Mouse (Mus musculus): ENCODE results near the gene Mmel1. TPM values are rescaled to one million over a fixed set of nuclear protein-coding genes. Genes with fewer than 3 reads are reported as not detected.

Gene Mmel1
- total RNA-seq, 4 experiments from 2014 or later = 0.16 to 0.20 TPM; not detected in 2

- DNase-seq (ENCODE audit: low spot score) = peak; percentile 73
Measured at GRCm38 (mm10) chr4:154904185-154905071, 35.0 kb downstream of the Mmel1 start.

GRCm38 (mm10) chr4:154907833-154908232 is 38.4 kb downstream of the Mmel1 start:
- peak; percentile 55 for DNase-seq (ENCODE audit: low spot score)

DNA sequence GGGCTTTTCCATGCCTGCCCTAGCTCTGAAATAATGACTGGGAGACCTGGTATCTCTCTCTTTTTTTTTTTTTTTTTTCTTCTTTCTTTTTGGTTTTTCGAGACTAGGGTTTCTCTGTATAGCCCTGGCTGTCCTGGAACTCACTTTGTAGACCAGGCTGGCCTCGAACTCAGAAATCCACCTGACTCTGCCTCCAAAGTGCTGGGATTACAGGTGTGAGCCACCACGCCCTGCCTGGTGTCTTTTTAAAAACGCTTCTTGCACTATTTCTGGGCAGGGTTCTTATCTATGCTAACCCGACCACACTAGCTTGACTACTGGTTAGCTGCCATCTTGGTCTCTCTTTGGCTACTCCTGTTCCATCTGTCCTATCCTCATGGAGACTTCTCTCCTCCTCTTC is 39.1 kb downstream of the Mmel1 start:
- no peak for DNase-seq (ENCODE audit: low spot score)

DNA sequence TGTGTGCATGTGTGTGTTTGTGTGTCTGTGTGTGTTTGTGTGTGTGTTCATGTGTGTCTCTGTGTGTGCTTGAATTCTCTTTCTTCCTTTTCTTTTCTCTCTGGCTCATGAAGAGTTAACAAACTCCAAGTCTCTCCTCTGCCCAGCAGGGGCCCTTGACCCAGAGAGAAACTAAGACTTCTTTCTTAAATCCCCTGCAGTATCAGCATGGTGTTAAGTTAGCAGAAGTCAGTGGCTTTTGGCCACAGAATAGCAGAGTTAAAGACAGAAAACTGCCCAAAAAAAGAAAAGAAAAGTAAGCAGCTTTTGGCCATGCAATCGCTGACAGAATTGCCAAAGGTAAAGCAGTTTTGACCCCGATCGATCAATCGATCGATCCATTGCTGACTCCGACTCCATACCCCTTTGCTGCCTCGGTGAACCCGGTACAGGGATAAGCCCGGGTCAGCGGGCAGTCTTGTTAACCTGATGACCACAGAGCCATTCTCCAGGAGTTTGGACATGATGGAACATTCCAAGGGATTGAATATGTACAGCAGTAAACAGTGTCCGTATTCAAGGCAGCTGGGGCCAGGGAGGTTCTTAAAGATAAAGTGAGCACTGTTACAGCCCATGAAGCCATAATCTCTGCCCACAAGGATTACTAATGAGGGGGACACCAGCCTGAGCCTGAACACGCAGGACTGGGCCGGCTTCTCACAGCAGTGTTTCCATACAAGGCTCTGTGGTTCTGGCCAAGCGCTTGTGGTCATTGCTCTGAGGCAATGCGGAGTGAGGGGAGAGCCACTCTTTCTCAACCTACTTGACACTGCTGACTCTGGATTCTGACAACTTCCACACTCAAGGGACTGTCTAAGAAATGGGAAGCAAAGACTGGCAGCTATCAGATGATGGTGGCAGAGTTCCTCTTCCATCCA is 41.5 kb downstream of the Mmel1 start:
- no peak for DNase-seq (ENCODE audit: low spot score)

DNA sequence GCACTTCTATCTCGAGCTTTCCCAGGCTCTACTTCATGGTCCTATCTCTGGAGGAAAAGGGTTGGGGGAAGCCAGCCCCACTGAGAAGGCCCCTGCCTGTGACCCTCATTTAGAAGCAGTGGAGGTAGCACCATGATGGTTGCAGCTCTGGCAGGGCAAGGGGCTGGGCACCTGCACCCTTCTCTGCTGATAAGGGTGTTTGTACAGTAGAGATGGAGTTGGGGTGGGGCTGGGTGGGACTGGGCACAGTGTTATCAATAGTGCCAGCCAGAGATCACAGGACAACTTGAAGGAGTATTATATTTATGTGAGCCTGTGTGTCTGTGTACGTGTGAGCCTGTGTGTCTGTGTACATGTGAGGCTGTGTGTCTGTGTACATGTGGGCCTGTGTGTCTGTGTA is 42.3 kb downstream of the Mmel1 start:
- DNase-seq (ENCODE audit: low spot score) = no peak

DNA sequence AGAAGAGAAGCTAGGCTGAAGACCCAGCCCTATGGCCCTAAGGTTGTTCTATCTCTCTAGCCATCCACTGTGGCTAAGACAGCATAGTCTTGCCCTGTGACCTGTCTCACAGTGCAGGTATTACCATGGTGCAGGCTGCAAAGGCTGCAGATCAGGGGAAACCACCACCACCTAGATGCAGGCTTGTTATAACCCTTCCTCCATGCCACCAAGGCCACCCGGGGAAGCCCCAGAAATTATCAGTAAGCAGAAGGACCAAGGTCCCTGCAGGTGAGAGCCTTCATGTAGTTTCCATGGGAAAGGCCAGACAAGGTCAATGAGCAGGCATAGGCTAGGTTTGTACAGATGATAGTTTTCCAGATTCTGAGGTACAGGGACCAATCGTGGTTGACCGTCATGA is 44.5 kb downstream of the Mmel1 start:
- no peak for DNase-seq (ENCODE audit: low spot score)

DNA sequence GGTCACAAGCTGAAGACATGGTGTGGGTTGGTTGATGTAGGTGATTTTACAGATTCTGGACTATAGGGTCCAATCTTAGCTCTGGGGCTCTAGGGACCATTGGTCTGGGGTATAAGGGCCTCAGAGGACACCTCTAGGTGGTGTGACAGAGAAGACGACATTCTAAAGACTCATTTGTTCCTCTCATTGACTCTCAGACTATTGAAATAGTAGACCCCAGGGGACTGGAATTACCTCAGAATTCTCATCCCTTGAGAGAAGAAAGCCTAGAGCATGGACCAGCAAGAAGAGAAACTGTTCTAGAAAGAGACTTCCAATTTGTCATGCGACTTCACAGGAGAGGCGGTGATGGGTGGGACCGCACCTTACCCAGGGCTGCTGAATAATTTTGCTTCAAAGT is 44.9 kb downstream of the Mmel1 start:
- DNase-seq (ENCODE audit: low spot score) = no peak

DNA sequence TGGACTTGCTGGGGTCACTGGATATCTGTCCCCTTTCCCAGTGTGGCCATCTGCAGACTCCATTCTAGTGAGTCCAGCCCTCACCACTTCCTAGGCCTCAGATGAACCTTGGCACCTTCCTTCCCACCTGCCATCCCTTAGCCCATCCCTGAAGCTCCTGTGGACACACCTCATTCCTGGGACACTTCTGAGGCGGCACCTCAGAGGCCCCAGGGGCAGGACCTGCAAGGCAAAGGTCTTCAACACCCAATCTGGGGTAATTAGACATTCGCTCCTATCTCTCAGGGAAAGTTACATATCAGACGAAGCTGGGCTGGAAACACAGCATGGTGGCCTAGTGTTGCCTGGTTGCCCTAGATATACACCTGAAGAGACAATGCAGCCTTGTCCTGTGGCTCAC is 45.3 kb downstream of the Mmel1 start:
- no peak for DNase-seq (ENCODE audit: low spot score)

- no peak for DNase-seq (ENCODE audit: low spot score)
Measured at GRCm38 (mm10) chr4:154915286-154915685, 45.9 kb downstream of the Mmel1 start.

- no peak for DNase-seq (ENCODE audit: low spot score)
Measured at GRCm38 (mm10) chr4:154916662-154917061, 47.3 kb downstream of the Mmel1 start.

GRCm38 (mm10) chr4:154922291-154922690 is 52.9 kb downstream of the Mmel1 start:
- DNase-seq (ENCODE audit: low spot score) = no peak

GRCm38 (mm10) chr4:154922931-154923330 is 53.5 kb downstream of the Mmel1 start:
- no peak for DNase-seq (ENCODE audit: low spot score)

- DNase-seq (ENCODE audit: low spot score) = peak; percentile 31
Measured at GRCm38 (mm10) chr4:154925413-154925812, 56.0 kb downstream of the Mmel1 start.

- no peak for DNase-seq (ENCODE audit: low spot score)
Measured at GRCm38 (mm10) chr4:154926969-154927898, 57.8 kb downstream of the Mmel1 start.

DNA sequence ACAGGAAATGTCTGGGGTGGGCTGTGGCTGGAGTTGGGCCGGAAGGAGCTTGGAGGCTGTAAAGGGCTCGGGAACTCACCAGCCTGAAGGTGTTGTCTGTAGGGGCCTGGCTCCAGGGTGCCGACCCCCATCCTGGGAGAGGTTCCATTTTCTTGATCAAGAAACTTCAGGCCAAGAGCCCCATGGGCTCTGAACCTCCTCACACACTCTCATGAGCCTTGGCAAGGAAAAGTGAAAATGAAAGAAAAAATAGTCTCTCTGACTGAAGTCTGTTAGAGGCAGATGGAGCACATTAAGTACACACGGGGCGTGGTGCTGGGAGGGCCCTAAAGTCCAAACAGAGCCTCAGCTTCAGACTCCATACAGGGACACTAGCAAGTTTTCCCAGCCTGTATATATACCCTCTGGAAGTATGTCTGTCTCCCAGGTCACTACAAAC is 58.5 kb downstream of the Mmel1 start:
- DNase-seq (ENCODE audit: low spot score) = peak; percentile 69

DNA sequence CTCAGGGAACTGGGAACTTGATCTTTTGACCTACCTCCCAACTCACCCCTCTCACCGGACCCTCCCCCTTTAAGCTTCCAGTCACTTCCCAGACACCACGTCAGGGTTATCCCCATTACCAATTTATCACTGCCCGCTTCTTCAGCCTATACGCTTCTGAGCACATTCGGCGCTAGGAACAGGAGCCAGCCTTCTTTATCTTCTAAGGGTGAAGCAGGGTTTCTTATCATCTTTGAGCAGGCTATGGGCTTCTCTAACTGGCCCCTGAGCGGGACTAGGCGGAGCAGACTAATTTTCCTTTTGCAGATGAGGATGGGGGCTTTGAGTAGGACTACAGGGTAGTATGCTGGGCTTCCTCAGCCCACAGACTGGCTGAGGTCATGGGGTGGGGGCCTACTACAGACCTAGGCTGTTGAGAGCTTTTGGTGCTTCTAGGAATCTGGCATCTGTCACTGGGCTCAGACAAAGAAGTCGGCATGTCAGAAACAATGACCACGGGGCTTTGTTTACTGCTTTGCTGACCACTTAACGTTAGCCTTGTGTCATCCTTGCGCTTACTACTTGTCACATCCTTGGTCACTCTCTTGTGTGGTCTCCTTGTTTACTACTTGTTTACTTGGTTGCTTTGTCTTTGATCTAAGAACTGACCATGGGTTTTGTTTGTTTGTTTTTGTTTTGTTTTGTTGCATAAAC is 59.2 kb downstream of the Mmel1 start, which contains the start of gene Tnfrsf14:
Tnfrsf14 (minus strand) TSS at position 169 of the 693 bp plus-strand sequence.
- no peak for DNase-seq (ENCODE audit: low spot score)

- peak; percentile 50 for DNase-seq (ENCODE audit: low spot score)
Measured at GRCm38 (mm10) chr4:154929088-154929660, 59.8 kb downstream of the Mmel1 start.

DNA sequence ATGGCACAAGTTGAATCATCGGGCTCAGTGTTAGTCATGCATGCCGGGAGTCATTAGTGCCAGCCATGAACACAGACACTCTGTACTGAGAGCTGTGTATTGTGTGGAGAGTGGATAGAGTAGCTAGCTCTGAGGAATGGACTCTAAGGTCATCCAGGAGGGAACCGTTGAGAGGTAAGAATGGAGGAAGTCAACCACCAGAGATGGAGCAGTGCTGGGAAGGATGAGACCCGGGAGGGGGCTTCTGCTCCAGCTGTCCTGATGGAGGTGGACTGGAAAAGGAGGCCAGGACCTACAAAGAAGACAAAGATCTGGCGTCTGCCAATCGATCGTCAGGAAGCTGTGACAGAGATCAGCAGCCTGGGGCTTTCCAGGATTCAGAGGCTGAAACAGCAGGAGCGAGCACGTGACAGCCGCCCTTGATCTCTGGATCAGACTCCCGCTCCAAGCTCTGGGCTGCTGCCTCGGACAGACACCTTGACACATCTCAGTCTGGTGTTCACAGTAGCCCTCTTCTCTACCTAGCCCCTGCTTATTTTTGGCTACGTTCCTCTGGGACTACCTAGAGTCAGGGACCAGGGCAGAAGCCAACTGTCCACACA is 64.0 kb downstream of the Mmel1 start:
- no peak for DNase-seq (ENCODE audit: low spot score)

- DNase-seq (ENCODE audit: low spot score) = no peak
Measured at GRCm38 (mm10) chr4:154934800-154935199, 65.4 kb downstream of the Mmel1 start.

- DNase-seq (ENCODE audit: low spot score) = no peak
Measured at GRCm38 (mm10) chr4:154935788-154936187, 66.4 kb downstream of the Mmel1 start.
